Mouse (Mus musculus) hindbrain, embryonic 15.5 days (tissue): Measurements from ENCODE around the gene Krtap4-2. TPM values are rescaled to one million over a fixed set of nuclear protein-coding genes. Genes with fewer than 3 reads are reported as not detected.

Experiments
- polyA plus RNA-seq: library from polyadenylated mRNA; unstranded; fragments of >200 nt; fragmentation: Nextera tagmentation; extraction: Ambion mirVana; gene quantifications from 2 replicates; pipeline ENCODE4 v1.2.1, GENCODE M21; 2015

Gene Krtap4-2
- polyA plus RNA-seq, 1 experiment from 2014 or later = not detected

Other genes starting within 250 kb of the Krtap4-2 start
- gene Krt10, start 245.7 kb downstream of the Krtap4-2 start, polyA plus RNA-seq = 29.6 and 30.6 TPM in 2 replicates
- 0.30 TPM in 1 of 2 replicates, not detected in the other for gene Krt12, start 212.8 kb downstream of the Krtap4-2 start, polyA plus RNA-seq
- 0.14 and 0.24 TPM in 2 replicates for gene Krt20, start 196.9 kb downstream of the Krtap4-2 start, polyA plus RNA-seq
- gene Krt23, start 141.9 kb downstream of the Krtap4-2 start, polyA plus RNA-seq = 0.20 and 0.31 TPM in 2 replicates
- gene Krt39, start 113.7 kb downstream of the Krtap4-2 start, polyA plus RNA-seq = not detected in 2 replicates
- gene Krt40, start 91.9 kb downstream of the Krtap4-2 start, polyA plus RNA-seq = not detected in 2 replicates
- not detected in 2 replicates for gene Krtap3-3, start 84.2 kb downstream of the Krtap4-2 start, polyA plus RNA-seq
- not detected in 2 replicates for gene Krtap3-2, start 78.2 kb downstream of the Krtap4-2 start, polyA plus RNA-seq
- not detected in 2 replicates for gene Gm11939, start 75.6 kb downstream of the Krtap4-2 start, polyA plus RNA-seq
- gene Krtap3-1, start 68.5 kb downstream of the Krtap4-2 start, polyA plus RNA-seq = not detected in 2 replicates
- not detected in 2 replicates for gene Krtap1-5, start 54.1 kb downstream of the Krtap4-2 start, polyA plus RNA-seq
- gene Krtap1-4, start 51.4 kb downstream of the Krtap4-2 start, polyA plus RNA-seq = not detected in 2 replicates
- not detected in 2 replicates for gene Krtap1-3, start 43.7 kb downstream of the Krtap4-2 start, polyA plus RNA-seq
- gene Krtap9-3, start 37.0 kb downstream of the Krtap4-2 start, polyA plus RNA-seq = not detected in 2 replicates
- not detected in 2 replicates for gene Gm11938, start 31.8 kb downstream of the Krtap4-2 start, polyA plus RNA-seq
- gene Gm11937, start 24.9 kb downstream of the Krtap4-2 start, polyA plus RNA-seq = not detected in 2 replicates
- gene Krtap2-4, start 20.2 kb downstream of the Krtap4-2 start, polyA plus RNA-seq = not detected in 2 replicates
- not detected in 2 replicates for gene Gm11562, start 14.6 kb downstream of the Krtap4-2 start, polyA plus RNA-seq
- gene Krtap4-1, start 6.8 kb downstream of the Krtap4-2 start, polyA plus RNA-seq = not detected in 2 replicates
- not detected in 2 replicates for gene Krtap4-7, start 9.0 kb upstream of the Krtap4-2 start, polyA plus RNA-seq
- gene Gm11555, start 15.2 kb upstream of the Krtap4-2 start, polyA plus RNA-seq = not detected in 2 replicates
- not detected in 2 replicates for gene Gm11563, start 23.9 kb upstream of the Krtap4-2 start, polyA plus RNA-seq
- gene Krtap4-6, start 30.9 kb upstream of the Krtap4-2 start, polyA plus RNA-seq = not detected in 2 replicates
- gene Gm14190, start 55.7 kb upstream of the Krtap4-2 start, polyA plus RNA-seq = not detected in 2 replicates
- not detected in 2 replicates for gene Gm14180, start 99.2 kb upstream of the Krtap4-2 start, polyA plus RNA-seq
- gene Gm11595, start 137.8 kb upstream of the Krtap4-2 start, polyA plus RNA-seq = not detected in 2 replicates
- gene Krtap4-8, start 145.6 kb upstream of the Krtap4-2 start, polyA plus RNA-seq = not detected in 2 replicates
- not detected in 2 replicates for gene Krtap4-9, start 150.1 kb upstream of the Krtap4-2 start, polyA plus RNA-seq
- gene Gm11596, start 158.4 kb upstream of the Krtap4-2 start, polyA plus RNA-seq = not detected in 2 replicates
- gene Gm11569, start 163.8 kb upstream of the Krtap4-2 start, polyA plus RNA-seq = not detected in 2 replicates
- gene Gm11554, start 169.4 kb upstream of the Krtap4-2 start, polyA plus RNA-seq = not detected in 2 replicates
- not detected in 2 replicates for gene Krtap4-13, start 174.8 kb upstream of the Krtap4-2 start, polyA plus RNA-seq
- not detected in 2 replicates for gene Gm11564, start 180.6 kb upstream of the Krtap4-2 start, polyA plus RNA-seq
- not detected in 2 replicates for gene 2300003K06Rik, start 203.0 kb upstream of the Krtap4-2 start, polyA plus RNA-seq
- gene Krtap4-16, start 216.5 kb upstream of the Krtap4-2 start, polyA plus RNA-seq = not detected in 2 replicates
- not detected in 2 replicates for gene Gm11568, start 222.8 kb upstream of the Krtap4-2 start, polyA plus RNA-seq
- not detected in 2 replicates for gene Gm11559, start 229.4 kb upstream of the Krtap4-2 start, polyA plus RNA-seq
- not detected in 2 replicates for gene Krtap9-1, start 238.3 kb upstream of the Krtap4-2 start, polyA plus RNA-seq
- not detected in 2 replicates for gene Gm11567, start 244.1 kb upstream of the Krtap4-2 start, polyA plus RNA-seq